Mouse (Mus musculus) heart, adult 2 months (tissue): Measurements from ENCODE around the gene Tesmin.

Source experiments
- CTCF ChIP-seq: fragments of 200-600 bp; IDR thresholded peaks from 2 replicates; pipeline ENCODE4 v1.8.1; 2022; ENCODE audit warnings: antibody characterized with exemption, mild to moderate bottlenecking, moderate library complexity
- EP300 ChIP-seq: fragments of 200-500 bp; IDR thresholded peaks from 2 replicates; pipeline ENCODE4 v1.6.1; 2011; ENCODE audit warnings: low read depth, low read length, control low read depth; ENCODE audit not compliant: insufficient read depth

DNA sequence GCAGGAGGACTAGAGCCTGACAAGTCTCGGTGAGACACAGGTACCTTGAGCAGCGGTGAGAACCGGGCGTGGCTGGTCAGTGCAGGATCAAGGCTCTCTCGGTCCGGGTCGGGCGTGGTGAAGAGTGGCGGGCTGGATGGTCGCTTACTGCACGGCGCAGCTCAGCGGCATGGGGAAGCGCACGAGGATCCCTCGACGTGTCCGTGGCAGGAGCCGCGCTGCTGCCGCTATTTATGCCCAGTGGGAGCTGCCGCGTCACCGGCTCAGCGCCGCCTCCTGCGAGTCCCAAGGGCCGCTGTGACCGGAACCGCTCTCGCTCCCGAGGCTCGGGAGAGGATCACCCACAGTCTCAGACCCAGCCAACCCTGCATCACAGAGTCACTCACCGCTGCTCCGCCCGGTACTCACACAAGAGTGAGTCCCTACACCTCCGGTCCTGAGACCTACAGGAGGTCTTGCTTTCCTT is 25.6 kb downstream of the Tesmin start, which contains the start of gene Gal:
- TF ChIP-seq CTCF (no peak), EP300 (no peak)
